Comparison of ENCODE assay signal across 20 mouse cellular contexts in genomic region chr10:69454480-69454879, GRCm38 (mm10). TPM values are rescaled to one million over a fixed set of nuclear protein-coding genes. Genes with fewer than 3 reads are reported as not detected.
DNase-seq lines count a peak whose midpoint lies in the region; ATAC-seq and TF ChIP-seq lines count a peak whose summit lies in the region.
"Had no signal": no experiment of that assay in that cellular context is flagged by ENCODE, and none has a peak within 500 bp of the region (broad histone marks: within the 10 kb centered on the region; RNA-seq: fewer than 3 reads in every experiment).

No protein-coding gene starts in this region.

- POLR2A ChIA-PET in Patski (lab: Charles Lee), result no interaction called here

- H3K27ac ChIP-seq in intestine, embryonic 14.5 days (ENCODE audit: low read depth), result no peak overlapping the region
- no peak overlapping the region for H3K27ac ChIP-seq in intestine, embryonic 15.5 days
- H3K27ac ChIP-seq in left cerebral cortex, adult 2 months, result no peak overlapping the region
- H3K27ac ChIP-seq: embryonic facial prominence, embryonic 10.5 days; heart, embryonic 15.5 days; hindbrain, embryonic 14.5 days; limb, embryonic 15.5 days; neural tube, embryonic 12.5 days had no signal

- WGBS in intestine, embryonic 14.5 days, result 65% methylated on average over 7 of the region's 7 CpGs
- 68% methylated on average over 7 of the region's 7 CpGs for WGBS in intestine, embryonic 15.5 days

- H3K4me1 ChIP-seq in intestine, embryonic 14.5 days (replicated peaks; ENCODE audit: control insufficient read depth, insufficient read depth, low read length), result no peaks in the 10 kb centered on the region
- no peaks in the 10 kb centered on the region for H3K4me1 ChIP-seq in intestine, embryonic 15.5 days (replicated peaks)
- H3K4me1 ChIP-seq: embryonic facial prominence, embryonic 10.5 days; heart, embryonic 15.5 days; limb, embryonic 15.5 days; neural tube, embryonic 12.5 days had no signal

- no peaks in the 10 kb centered on the region for H3K27me3 ChIP-seq in intestine, embryonic 14.5 days (replicated peaks; ENCODE audit: control insufficient read depth, insufficient read depth, low read length)
- H3K27me3 ChIP-seq in intestine, embryonic 15.5 days (replicated peaks), result no peaks in the 10 kb centered on the region
- H3K27me3 ChIP-seq in Patski, result no peaks in the 10 kb centered on the region
- H3K27me3 ChIP-seq: heart, embryonic 15.5 days; limb, embryonic 15.5 days; neural tube, embryonic 12.5 days had no signal

- no peak overlapping the region for H3K4me2 ChIP-seq in intestine, embryonic 14.5 days (ENCODE audit: low read length)
- no peak overlapping the region for H3K4me2 ChIP-seq in intestine, embryonic 15.5 days (replicated peaks)
- H3K4me2 ChIP-seq: heart, embryonic 15.5 days; hindbrain, embryonic 14.5 days; limb, embryonic 15.5 days; neural tube, embryonic 12.5 days had no signal

- H3K9me3 ChIP-seq in intestine, embryonic 14.5 days (ENCODE audit: control insufficient read depth, low read length), result no peaks in the 10 kb centered on the region
- no peaks in the 10 kb centered on the region for H3K9me3 ChIP-seq in intestine, embryonic 15.5 days
- H3K9me3 ChIP-seq: embryonic facial prominence, embryonic 10.5 days; heart, embryonic 15.5 days; limb, embryonic 15.5 days; neural tube, embryonic 12.5 days had no signal

- intact Hi-C loops in left cerebral cortex, adult 2 months (cut with DNase I), result loop anchor here (5.0 kb wide), 2 partner anchors 338 to 508 kb away; no protein-coding TSS in a partner anchor

- H3K9ac ChIP-seq in intestine, embryonic 14.5 days (ENCODE audit: low read length), result no peak overlapping the region
- no peak overlapping the region for H3K9ac ChIP-seq in intestine, embryonic 15.5 days
- H3K9ac ChIP-seq: heart, embryonic 15.5 days; hindbrain, embryonic 14.5 days; limb, embryonic 15.5 days; neural tube, embryonic 12.5 days had no signal

- in situ Hi-C loops in Patski (cut with MboI; ENCODE audit: low pct_unique_long_range_greater_than_20kb), result loop anchor here (5.0 kb wide), 2 partner anchors 198 to 393 kb away; no protein-coding TSS in a partner anchor

- ATAC-seq in intestine, embryonic 14.5 days (replicated peaks; ENCODE audit: low FRiP score, low TSS enrichment, low read depth), result no peak
- ATAC-seq in intestine, embryonic 15.5 days, result no peak
- no peak for ATAC-seq in Patski
- no peak for ATAC-seq in cerebellum, adult (ENCODE audit: insufficient number of reproducible peaks, low FRiP score, low TSS enrichment)
- ATAC-seq: intestine, embryonic 16.5 days had no signal

- no peaks in the 10 kb centered on the region for H3K36me3 ChIP-seq in intestine, embryonic 14.5 days (ENCODE audit: control insufficient read depth, insufficient read depth, low read length)
- H3K36me3 ChIP-seq in intestine, embryonic 15.5 days, result no peaks in the 10 kb centered on the region
- H3K36me3 ChIP-seq: embryonic facial prominence, embryonic 10.5 days; heart, embryonic 15.5 days; limb, embryonic 15.5 days; neural tube, embryonic 12.5 days had no signal

- CTCF ChIA-PET in Patski (lab: Charles Lee), result interaction anchor here (1.2 to 4.1 kb wide), 6 partner anchors 186 to 392 kb away, joined by 3 to 45 read pairs (median 4); no protein-coding TSS in a partner anchor

- peak; percentile 24; the same call in 1 of the 2 replicates for TF ChIP-seq CTCF in left cerebral cortex, adult 2 months (IDR thresholded peaks at IDR 0.05)
- peak; percentile 35 for TF ChIP-seq CTCF in Patski (IDR thresholded peaks at IDR 0.05)

- no peak overlapping the region for H3K4me3 ChIP-seq in intestine, embryonic 14.5 days (ENCODE audit: low read depth, low read length)
- no peak overlapping the region for H3K4me3 ChIP-seq in intestine, embryonic 15.5 days (replicated peaks)
- no peak overlapping the region for H3K4me3 ChIP-seq in left cerebral cortex, adult 2 months
- H3K4me3 ChIP-seq: embryonic facial prominence, embryonic 10.5 days; heart, embryonic 15.5 days; limb, embryonic 15.5 days; neural tube, embryonic 12.5 days had no signal

- DNase-seq in intestine, embryonic 14.5 days (ENCODE audit: low spot score), result peak; percentile 16
- no peak for DNase-seq in left cerebral cortex, adult 2 months (ENCODE audit: extremely low spot score in 1 of 2, low spot score in 2 of 2)
- no peak for DNase-seq in left cerebral cortex, adult 9 months (ENCODE audit: low spot score in 2 of 2)
- DNase-seq in 3T3-L1 (ENCODE audit: low read depth, low spot score) (peak; percentile 55), Patski (ENCODE audit: low read depth, low spot score) (no peak)
- DNase-seq: adrenal gland, postnatal 25 days; cerebellum, adult 11-12 months; heart, postnatal 36 days; kidney, postnatal 36 days; left cerebral cortex, postnatal 4 days; lung, postnatal 4 days; thymus, postnatal 14 days had no signal

RNA-seq across cellular contexts. Expression of gene Ank3, which starts 55.9 kb away (rescaled TPM):
- 24.7 and 29.0 TPM in 2 replicates for polyA plus RNA-seq in intestine, embryonic 14.5 days (2014; fragmentation: Nextera tagmentation; extraction: Ambion mirVana)
- 21.5 and 21.9 TPM in 2 replicates for polyA plus RNA-seq in intestine, embryonic 15.5 days (2015; fragmentation: Nextera tagmentation; extraction: Ambion mirVana)
- 100 to 1,000 TPM; 520 to 555 TPM for total RNA-seq in left cerebral cortex, adult 2 months (2021)
- 83.2 TPM for polyA plus RNA-seq in Patski (2021)

Comparison
In these comparisons a context has a peak if more than half of its experiments do, and no peak if none do; other contexts are left out.
1. DNase-seq: peak in intestine, embryonic 14.5 days (single experiment) and 3T3-L1 (single experiment); none in left cerebral cortex, adult 2 months (0 of 2), left cerebral cortex, adult 9 months (0 of 2) and Patski (single experiment).